Mouse (Mus musculus) WW6 (cell line): ENCODE data around the gene Gm28308.

ENCODE experiments used
- DNase-seq: peaks from one replicate; pipeline ENCODE4 v3.0.0-alpha.2; 2013; ENCODE audit warnings: low read depth, low spot score

Gm28308 gene

GRCm38 (mm10) chr6:52213119-52213986 lies at the start of gene Gm28308, which contains the start of gene Hoxa3:
Gm28308 (minus strand) TSS chr6:52213339.
Hoxa3 (minus strand) TSS chr6:52213336.
- DNase-seq, result no peak

- DNase-seq, result no peak
These were observed 49.6 kb upstream of the Gm28308 start for GRCm38 (mm10) chr6:52262463-52263320.

GRCm38 (mm10) chr6:52261751-52262462 lies 48.8 kb upstream of the Gm28308 start:
- DNase-seq, result no peak

GRCm38 (mm10) chr6:52260654-52261575 lies 47.8 kb upstream of the Gm28308 start, which contains the start of gene Hoxa13:
Hoxa13 (minus strand) TSS chr6:52260880.
- DNase-seq, result no peak

- DNase-seq, result no peak
These were observed 46.7 kb upstream of the Gm28308 start for GRCm38 (mm10) chr6:52259811-52260261.

- no peak for DNase-seq
These were observed 46.1 kb upstream of the Gm28308 start for GRCm38 (mm10) chr6:52259081-52259790.

- DNase-seq, result no peak
These were observed 43.8 kb upstream of the Gm28308 start for GRCm38 (mm10) chr6:52256956-52257355.

GRCm38 (mm10) chr6:52253511-52254500 lies 40.7 kb upstream of the Gm28308 start:
- no peak for DNase-seq

- no peak for DNase-seq
These were observed 39.7 kb upstream of the Gm28308 start for GRCm38 (mm10) chr6:52252775-52253376.

- no peak for DNase-seq
These were observed 39.1 kb upstream of the Gm28308 start for GRCm38 (mm10) chr6:52252016-52252774.

GRCm38 (mm10) chr6:52251177-52251879 lies 38.2 kb upstream of the Gm28308 start:
- DNase-seq, result no peak

- DNase-seq, result no peak
These were observed 36.7 kb upstream of the Gm28308 start for GRCm38 (mm10) chr6:52249826-52250225.

- DNase-seq, result no peak
These were observed 36.2 kb upstream of the Gm28308 start for GRCm38 (mm10) chr6:52249415-52249738.

GRCm38 (mm10) chr6:52248638-52249414 lies 35.7 kb upstream of the Gm28308 start:
- DNase-seq, result no peak

GRCm38 (mm10) chr6:52247766-52248637 lies 34.9 kb upstream of the Gm28308 start:
- no peak for DNase-seq
